Mouse (Mus musculus) CD4-positive helper T cell, adult 2 months (primary cell): ENCODE measurements around the gene Pdcd11.

Experiments
- DNase-seq: peaks from one replicate; pipeline ENCODE4 v3.0.0-alpha.2; 2012; ENCODE audit warnings: low read depth, missing footprints, low spot score

The Pdcd11 gene

DNA sequence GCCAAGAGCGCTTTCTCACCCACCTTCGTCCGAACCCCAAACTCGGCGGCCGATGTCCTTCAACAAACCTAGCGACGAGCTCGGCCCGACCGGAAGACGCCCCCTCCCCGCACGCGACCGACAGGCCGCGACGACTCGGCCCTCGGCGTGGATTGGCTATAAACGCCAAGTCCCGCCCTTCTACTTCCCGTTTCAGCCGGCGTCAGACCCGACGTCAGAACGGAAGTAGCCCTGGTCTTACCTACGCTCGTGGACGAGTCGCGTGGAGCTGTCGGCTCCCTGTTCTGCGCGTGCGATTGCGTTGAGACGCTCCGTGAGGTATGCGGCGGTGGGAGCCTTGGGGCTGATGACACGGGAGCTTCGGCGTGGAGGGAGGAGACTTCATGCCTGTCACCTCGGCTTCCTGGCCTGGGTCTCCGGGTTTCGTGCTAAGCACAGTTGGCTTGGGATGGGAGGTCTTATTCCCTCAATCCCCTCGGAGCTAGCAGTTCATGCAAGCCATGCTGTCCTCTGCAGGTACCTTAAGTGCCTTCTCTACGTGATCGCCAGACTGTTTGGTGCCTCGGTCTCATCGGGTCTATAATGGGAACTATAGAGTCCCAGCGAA lies at the start of gene Pdcd11, which contains the start of gene Usmg5:
TSS of gene Pdcd11 (plus strand) at position 219 of the 607 bp plus-strand sequence.
TSS of gene Usmg5 (minus strand) at position 98 of the 607 bp plus-strand sequence.
- DNase-seq = peak; percentile 97

DNA sequence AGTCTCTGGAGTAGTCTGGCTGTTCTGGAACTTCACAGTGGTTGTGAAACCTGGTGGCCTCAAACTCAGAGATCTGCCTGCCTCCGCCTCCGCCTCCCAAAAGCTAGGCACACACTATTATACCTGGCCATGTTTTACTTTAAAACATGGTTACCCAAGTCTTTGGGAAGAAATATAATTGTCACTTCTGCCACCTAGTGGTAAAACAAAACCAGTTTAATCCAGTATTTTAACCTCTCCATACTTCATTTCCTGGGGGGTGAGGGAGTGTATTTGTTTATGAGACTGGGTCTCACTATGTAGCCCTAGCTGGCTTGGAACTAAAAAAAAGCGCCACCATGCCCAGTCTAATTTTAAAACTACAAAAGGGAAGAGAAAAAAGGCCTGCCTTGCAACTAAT lies 47.0 kb upstream of the Pdcd11 start:
- peak; percentile 41 for DNase-seq

DNA sequence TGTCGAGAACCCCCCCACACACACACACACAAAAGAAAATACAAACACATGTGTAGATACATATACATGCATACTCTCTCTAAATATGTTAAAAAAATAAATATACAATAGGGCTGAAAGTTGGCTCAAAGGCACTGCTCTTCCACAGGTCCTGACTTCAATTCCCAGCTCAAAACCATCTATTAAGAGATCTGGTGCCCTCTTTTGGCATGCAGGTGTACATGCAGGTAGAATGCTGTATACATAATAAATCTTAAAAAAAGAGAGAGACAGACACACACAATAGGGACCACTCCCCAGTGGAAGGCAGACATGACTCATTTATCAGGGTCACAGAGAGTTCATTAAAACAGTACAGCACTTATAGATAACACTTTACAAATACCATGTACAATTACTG lies 44.2 kb upstream of the Pdcd11 start:
- DNase-seq = no peak

DNA sequence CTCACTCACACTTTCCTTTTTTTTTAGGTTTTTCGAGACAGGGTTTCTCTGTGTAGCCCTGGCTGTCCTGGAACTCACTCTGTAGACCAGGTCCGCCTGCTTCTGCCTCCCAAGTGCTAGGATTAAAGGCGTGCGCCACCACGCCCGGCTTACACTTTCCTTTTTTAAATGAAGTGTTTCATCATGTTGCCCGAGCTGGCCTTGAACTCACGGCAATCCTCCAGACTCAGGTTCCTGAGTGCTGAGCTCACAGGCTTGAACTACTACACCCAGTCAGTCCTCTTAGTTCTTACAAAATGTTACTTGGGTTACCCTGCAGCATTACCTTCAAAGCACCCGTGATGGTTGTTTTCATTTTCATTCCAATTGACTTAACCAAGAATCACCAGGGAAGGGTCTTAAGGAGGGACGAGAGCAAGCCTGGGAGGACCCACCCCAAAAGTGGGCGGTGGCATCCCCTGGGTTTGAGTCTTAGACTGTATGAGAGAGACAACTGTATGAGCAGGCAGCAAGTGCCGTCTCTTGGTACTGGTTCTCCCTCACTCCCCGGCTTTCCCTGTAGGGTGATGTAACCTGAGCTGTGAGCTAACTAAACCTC lies 43.2 kb upstream of the Pdcd11 start:
- no peak for DNase-seq

DNA sequence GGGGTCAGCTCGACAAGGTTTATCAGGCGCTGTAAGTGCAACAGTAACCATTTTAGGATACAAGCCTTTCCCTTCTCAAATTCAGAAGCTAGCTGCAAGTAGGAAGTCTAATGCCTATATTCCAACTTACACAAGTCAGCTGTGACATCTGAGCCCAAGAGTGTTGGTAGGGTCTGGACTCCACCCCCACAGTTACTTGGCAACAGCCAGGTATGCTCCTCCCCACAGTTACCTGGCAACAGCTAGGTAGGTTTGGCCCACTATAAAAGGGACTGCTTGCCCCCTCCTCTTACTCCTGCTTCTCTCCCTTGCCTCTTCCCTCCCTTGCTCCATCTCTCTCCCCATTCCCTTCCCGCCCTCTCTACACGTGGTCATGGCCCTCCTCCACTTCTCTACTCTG lies 41.5 kb upstream of the Pdcd11 start:
- no peak for DNase-seq

DNA sequence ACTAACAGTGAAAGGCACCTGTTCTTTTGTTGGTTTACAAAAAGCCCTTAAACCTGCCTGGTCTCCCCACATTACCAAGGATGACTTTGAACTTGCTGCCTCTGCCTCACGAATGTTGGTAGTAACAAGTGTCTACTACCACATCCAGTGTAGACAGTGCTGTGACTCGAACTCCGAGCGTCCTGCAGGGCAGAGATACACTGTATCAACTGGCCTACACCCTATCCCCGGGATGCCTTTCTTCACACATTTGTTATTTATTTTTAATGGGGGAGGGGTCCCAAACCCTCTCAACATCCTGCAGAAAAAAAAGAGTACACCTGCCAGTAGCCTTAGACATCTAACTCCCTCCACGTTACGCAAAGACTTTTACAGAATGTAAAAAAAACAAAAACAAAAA lies 40.7 kb upstream of the Pdcd11 start:
- DNase-seq = no peak

DNA sequence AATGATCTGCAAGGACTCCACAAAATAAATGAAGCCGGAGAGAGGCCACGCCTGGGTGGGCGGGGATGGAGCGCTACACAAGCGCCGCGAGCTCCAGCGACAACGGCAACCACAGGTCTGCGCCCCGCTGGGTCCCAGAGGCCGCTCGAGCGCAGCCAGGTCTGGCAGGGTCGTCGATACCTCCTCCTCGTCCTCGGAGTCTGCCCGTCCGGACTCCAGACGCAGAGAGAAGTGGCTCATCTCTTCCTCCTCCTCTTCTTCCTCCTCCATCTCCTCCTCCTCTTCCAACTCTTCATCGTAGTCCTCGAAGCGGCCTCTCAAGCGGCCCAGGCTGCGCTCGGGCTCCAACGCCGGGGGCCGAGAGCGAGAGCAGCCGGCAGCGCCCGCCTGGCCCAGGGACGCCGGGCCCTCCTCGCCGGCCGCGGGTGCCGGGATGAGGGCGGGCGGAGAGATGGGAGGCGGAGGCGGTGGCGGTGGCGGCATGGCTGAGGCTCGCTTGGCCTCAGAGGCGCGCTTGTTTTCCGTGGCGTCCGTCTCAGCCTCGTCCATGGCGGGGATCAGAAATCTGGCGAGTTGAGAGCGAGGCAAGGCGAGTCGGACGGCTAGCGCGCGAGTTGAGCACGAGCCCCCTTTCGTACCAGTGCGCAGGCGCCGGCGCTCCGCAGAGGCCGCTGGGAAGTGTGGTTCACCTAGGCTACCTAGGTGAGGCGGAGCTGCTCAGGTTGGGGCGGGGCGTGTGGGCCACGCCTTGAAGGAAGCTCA lies 40.1 kb upstream of the Pdcd11 start, which contains the start of gene Pcgf6:
TSS of gene Pcgf6 (minus strand) at position 636 of the 762 bp plus-strand sequence.
- DNase-seq = peak; percentile 92

DNA sequence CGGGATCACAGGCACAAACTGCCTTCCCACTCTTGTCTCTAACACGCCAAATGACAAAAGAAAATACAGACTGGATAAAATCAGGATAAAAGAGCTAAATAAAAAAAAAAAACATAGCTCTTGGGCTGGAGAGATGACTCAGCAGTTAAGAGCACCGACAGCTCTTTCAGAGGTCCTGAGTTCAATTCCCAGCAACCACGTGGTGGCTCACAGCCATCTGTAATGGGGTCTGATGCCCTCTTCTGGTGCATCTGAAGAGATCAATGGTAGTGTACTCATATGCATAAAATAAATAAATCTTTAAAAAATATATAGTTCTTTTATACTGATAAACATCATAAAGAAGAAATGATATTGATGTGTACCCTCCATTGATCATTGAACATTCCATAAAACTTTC lies 37.6 kb upstream of the Pdcd11 start:
- DNase-seq = no peak

DNA sequence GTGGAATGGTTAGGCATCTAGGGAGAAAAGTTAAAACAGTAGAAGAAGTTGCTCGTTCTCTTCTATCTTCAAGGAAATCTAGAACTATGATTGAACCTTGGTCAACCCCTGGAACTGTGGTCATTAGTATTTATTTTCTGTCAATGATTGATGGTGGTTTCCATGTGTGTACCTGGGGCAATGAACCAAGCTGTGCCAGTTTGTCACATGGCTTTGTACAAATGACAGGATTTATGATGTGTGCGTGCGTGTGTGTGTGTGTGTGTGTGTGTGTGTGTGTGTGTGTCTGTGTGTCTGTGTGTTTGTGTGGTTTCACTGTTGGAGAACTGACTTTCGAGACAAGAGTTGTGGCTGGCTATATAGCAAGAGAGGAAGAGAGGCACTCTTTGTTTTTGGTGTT lies 37.1 kb upstream of the Pdcd11 start:
- DNase-seq = no peak

DNA sequence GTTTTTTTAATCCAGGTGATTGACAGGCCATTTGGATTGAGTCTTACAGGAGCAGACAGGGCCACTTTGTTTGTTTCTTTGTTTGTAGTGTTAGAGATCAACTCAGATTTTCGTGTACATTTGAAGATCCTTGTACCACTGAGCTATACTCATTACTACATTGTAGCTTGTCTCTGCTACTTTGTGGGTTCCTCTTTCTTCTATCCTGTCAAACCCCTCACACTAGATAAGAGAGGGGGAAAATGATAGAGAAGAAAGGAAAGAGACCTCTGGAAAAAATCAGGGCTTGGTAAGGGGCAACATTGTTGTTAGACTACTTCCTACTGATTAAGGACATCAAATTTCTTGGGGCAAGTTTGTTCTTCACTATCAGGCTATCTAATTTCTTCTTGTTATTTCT lies 32.9 kb upstream of the Pdcd11 start:
- DNase-seq = no peak

DNA sequence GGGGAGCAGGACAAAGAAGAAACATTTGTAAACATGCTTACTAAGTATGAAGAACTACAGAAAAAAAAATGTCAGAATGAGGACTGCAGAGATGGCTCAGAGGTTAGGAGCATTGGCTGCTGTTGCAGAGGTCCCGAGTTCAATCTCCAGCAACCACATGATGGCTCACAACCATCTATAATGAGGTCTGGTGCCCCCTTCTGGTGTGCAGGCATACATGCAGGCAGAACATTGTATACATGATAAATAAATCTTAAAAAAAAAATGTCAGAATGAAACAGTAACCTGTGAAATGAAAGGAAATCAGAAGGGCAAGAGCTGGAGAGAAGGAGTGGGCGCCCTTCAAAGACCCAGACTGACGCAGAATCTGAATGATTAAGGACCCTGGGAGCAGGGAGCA lies 24.7 kb upstream of the Pdcd11 start:
- no peak for DNase-seq

DNA sequence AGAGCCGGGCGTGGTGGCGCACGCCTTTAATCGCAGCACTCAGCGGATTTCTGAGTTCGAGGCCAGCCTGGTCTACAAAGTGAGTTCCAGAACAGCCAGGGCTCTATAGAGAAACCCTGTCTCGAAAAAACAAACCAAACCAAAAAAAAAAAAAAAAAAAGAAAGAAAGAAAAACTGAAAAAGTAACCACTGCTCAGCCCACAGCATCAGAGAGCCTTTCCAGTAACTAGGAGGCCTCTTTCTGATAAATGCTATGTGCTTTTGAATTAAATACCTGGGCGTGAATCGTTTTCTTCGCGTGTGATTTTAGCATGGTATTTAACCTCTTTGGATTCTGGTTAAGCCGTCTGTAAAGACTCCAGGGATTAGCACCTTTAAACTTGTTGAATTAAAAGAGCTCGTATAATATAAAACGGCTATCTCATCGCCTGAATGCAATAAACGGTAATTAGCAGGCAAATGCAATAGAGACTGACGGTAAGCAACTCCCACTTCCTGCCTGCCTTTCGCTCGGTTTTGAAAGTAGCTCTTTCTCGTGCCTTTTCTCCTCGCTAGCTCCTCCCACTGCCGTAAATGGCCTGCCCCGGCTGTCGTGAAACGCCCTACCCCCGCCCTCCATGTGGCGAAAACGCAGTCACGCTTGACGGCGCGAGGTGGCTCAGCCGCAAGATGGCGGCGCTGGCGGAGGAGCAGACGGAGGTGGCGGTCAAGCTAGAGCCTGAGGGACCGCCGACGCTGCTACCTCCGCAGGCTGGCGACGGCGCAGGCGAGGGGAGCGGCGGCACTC lies 23.3 kb upstream of the Pdcd11 start, which contains the start of gene Taf5:
TSS of gene Taf5 (plus strand) at position 651 of the 787 bp plus-strand sequence.
- peak; percentile 98 for DNase-seq

DNA sequence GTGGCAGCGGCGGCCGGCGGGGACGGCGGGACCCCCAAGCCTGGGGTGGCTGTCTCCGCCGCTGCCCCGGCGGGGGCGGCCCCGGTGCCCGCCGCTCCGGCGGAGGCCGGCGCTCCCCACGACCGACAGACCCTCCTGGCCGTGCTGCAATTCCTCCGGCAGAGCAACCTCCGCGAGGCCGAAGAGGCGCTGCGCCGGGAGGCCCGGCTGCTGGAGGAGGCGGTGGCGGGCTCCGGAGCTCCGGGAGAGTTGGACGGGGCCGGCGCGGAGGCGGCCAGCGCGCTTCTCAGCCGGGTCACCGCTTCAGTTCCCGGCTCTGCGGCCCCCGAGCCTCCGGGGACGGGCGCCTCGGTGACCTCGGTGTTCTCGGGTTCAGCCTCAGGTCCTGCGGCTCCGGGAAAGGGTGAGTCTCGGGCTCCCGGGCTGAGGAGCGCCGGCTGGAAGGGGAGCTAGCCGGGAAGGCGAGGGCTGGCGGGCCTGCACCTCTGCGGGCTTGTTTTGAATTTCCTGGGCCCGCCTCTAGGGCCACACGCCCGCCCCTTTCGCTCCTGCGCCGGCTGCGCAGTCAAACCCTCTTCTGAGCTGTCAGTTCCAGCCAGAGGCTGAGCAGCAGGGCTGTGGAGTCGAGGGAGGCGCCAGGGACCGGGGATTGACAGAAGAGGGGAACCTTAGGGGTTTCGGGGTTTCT lies 22.5 kb upstream of the Pdcd11 start:
- peak; percentile 92 for DNase-seq

DNA sequence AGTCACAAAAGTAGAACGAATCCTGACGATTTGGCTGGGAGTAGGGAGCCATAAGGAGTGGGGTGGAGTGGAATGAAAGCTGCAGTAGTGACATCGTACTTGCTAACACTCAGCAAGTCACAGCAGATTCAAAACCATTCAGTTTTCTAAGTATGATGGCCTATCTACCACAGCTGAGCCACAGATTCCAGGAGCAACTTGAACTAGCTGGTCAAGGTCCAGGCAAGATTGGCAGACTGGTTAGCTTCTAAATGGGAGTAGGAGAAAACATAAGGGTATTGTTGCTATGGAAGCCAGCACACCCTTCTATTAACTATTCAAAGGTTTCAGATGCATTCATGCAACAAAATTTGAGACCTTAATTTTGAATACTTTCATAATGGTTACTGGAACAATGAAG lies 2.3 kb upstream of the Pdcd11 start:
- no peak for DNase-seq

DNA sequence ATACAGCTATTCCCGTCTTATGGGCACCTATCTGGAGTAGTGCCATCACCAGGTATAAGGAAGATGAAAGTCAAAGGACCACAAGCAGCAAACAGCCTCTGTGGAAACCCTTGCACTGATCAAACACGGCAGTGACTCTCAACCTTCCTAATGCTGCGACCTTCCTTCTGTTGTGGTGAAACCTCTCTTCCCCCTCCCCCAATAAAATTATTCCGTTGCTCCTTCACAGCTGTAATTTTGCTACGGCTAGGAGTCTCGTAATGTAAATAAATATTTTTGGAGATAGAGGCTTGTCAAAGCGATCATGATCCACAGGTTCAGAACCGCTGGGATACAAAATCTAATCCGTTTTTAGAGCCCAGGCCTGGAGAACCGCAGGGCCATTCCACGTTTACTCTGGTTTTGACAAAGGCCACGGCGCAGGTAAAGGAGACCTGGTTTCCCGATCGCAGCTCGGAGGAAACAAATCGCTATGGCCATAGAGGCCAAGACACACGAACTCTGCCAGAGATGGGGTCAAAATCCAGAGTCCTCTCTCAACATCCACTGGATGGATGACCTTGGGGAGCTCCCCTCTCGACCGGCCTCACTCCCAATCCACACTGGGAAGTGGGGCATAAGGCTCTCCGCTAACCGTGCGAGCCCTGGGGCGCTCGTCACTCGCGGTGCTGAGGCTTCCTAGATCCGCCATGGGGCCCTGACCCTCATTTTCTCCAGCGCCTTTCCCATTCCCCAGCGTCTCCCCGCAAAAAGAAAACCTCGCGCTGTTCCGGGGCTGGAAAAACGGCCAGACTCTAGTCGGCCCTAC lies 646 bp upstream of the Pdcd11 start:
- peak; percentile 58 for DNase-seq

DNA sequence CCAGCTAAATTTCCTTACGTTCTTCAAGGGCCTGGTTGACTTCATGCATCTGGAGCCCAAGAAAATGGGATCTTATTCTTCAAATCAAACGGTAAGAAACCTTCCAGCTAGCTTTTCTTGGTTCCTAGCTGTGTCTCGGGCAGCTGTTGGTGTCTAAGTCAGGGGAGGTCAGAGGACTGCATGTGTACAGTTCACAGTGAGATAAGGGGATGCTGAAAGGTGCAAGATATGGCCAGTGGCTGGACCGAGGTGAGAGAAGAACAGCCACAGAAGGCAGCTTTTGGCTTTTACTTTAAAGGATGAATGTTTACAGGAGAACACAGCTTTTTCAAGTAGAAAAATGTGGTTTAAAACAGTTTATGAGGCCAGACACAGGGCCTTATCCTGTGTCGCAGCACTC lies 10.5 kb downstream of the Pdcd11 start:
- no peak for DNase-seq

DNA sequence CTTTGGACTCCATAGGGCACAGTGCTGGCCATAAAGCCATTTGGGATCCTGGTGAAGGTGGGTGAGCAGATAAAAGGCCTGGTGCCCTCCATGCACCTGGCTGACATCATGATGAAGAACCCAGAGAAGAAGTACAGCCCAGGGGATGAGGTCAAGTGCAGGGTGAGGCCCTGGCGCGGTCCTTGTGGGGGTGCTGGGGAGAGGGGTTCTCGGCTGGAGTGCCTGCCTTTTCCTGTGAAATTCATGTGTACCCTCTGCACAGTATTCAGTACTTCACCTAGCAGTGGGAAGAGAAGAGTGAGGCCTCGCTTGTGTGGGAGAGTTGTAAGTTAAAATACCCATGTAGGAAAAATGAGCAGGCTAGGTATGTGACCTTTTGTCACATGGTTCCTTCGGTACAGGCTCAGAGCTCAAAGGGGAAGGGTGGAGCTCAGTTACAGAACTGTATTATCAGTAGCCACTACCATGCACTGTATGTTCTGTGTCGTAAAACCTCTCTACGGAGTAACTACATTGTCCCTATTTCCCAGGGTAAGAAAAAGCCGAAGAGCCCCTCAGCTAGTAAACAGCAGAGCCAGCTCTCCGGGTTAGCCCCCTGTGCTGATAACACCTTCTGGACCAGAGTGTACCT lies 14.2 kb downstream of the Pdcd11 start:
- DNase-seq = no peak

DNA sequence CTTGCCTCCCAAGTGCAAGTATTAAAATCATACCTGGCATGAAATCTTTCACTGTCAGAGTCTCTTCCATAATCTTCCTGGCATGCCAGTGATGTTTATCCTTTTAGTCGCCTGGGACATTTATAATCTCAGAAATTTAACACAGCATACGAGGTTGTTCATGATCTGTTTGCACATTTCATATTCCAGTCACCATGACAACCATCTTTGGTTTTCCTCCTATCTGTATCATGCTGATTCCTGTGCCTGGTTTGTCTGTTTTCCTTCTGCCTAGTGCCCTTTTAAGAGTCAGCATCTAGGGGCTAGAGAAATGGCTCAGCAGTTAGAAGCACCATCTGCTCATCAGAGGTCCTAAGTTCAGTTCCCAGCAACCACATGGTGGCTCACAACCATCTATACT lies 28.1 kb downstream of the Pdcd11 start:
- DNase-seq = no peak

DNA sequence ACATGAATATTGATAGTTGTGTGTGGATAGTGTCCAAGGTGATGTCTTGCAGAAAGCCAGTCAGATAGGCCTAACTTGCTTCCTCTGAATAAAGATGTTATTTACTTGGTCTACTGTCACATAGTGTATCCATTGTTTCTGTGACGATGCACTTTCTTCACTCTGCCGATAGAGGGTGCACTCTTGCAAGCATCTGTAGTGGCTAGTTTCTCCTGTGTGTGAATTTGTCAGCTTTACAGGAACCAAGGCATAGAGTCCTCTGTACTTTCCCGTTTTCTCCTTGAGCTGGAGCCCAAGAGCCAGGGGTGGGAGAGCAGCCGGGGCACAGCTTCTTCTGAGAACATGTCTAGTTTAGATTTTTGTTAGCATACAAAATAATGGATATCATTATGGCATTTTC lies 30.5 kb downstream of the Pdcd11 start:
- DNase-seq = peak; percentile 43

DNA sequence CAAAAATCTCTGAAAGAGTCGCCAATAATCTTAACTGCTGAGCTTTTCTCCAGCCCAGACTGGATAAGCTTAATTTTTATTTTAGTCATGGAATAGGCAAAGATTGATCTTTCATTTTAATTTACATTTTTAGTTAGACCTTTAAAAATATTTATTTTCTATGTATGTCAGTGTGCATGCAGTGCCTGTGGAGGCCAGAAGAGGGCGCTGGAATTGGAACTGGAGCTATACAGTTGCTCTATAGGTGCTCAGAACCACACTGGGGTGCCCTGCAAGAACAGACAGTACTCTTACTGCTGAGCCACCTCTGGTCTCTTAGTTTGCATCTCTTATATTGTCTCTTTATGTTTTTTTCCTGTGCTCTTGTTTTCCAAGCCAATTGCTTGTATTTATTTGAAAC lies 32.2 kb downstream of the Pdcd11 start:
- DNase-seq = peak; percentile 57
